Mouse (Mus musculus): ENCODE measurements around the gene Sp7.
"Not testable (repeated sequence)": the region's sequence is repeated elsewhere in the genome, so short reads cannot be mapped to it uniquely, and the experiment has no call there.

Sp7 gene

GRCm38 (mm10) chr15:102346444-102346843 is 20.5 kb downstream of the Sp7 start:
- no peak for DNase-seq (ENCODE audit: low spot score)

GRCm38 (mm10) chr15:102344490-102344889 is 22.5 kb downstream of the Sp7 start:
- DNase-seq (ENCODE audit: low spot score), result no peak

GRCm38 (mm10) chr15:102341580-102341979 is 25.4 kb downstream of the Sp7 start:
- peak; percentile 64 for DNase-seq (ENCODE audit: low spot score)

GRCm38 (mm10) chr15:102339612-102340011 is 27.4 kb downstream of the Sp7 start:
- no peak for DNase-seq (ENCODE audit: low spot score)

- DNase-seq (ENCODE audit: low spot score), result no peak
Observed at GRCm38 (mm10) chr15:102336946-102337345, 30.0 kb downstream of the Sp7 start.

GRCm38 (mm10) chr15:102335925-102336324 is 31.1 kb downstream of the Sp7 start:
- not testable (repeated sequence) for DNase-seq (ENCODE audit: low spot score)

- DNase-seq (ENCODE audit: low spot score), result no peak
Observed at GRCm38 (mm10) chr15:102335254-102335653, 31.7 kb downstream of the Sp7 start.

GRCm38 (mm10) chr15:102331610-102332015 is 35.4 kb downstream of the Sp7 start, which contains the start of gene Myg1:
Gene Myg1 (plus strand): TSS chr15:102331709.
- peak; percentile 85 for DNase-seq (ENCODE audit: low spot score)

- no peak for DNase-seq (ENCODE audit: low spot score)
Observed at GRCm38 (mm10) chr15:102326892-102327291, 40.1 kb downstream of the Sp7 start.

- peak; percentile 89 for DNase-seq (ENCODE audit: low spot score)
Observed at GRCm38 (mm10) chr15:102326022-102326576, 40.9 kb downstream of the Sp7 start, which contains the start of gene Pfdn5. Gene Pfdn5 (plus strand): TSS chr15:102326116.

- DNase-seq (ENCODE audit: low spot score), result no peak
Observed at GRCm38 (mm10) chr15:102324654-102325473, 42.1 kb downstream of the Sp7 start.

GRCm38 (mm10) chr15:102316263-102316662 is 50.7 kb downstream of the Sp7 start:
- DNase-seq (ENCODE audit: low spot score), result peak; percentile 71

- DNase-seq (ENCODE audit: low spot score), result no peak
Observed at GRCm38 (mm10) chr15:102315292-102315691, 51.7 kb downstream of the Sp7 start.

- no peak for DNase-seq (ENCODE audit: low spot score)
Observed at GRCm38 (mm10) chr15:102311489-102311888, 55.5 kb downstream of the Sp7 start.

GRCm38 (mm10) chr15:102310074-102310845 is 56.7 kb downstream of the Sp7 start:
- DNase-seq (ENCODE audit: low spot score), result peak; percentile 80

GRCm38 (mm10) chr15:102308717-102309116 is 58.3 kb downstream of the Sp7 start:
- DNase-seq (ENCODE audit: low spot score), result no peak

Data from testis, postnatal 10 days (tissue).